Mouse (Mus musculus): ENCODE measurements around the gene Larp4.

The Larp4 gene

DNA sequence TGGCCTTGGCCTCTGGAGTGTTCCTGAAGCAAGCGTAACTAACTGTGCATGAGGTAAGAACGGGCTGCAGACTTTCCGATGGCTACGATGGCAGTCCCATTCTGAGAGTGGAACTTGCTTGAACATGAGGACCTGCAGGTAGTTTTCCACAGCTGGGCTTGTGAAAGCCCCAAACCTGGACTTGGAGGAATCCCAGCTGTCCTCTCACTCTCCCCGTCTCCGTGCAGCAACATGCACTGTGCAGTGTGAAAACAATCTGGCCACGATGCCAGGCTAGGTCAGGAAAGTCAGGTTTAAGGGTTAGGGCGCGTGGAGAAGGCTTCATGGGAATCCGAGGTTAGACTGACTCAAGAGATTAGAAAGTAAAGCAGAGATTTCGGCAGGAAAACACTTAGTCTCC is 89.0 kb downstream of the Larp4 start:
- DNase-seq, result no peak

DNA sequence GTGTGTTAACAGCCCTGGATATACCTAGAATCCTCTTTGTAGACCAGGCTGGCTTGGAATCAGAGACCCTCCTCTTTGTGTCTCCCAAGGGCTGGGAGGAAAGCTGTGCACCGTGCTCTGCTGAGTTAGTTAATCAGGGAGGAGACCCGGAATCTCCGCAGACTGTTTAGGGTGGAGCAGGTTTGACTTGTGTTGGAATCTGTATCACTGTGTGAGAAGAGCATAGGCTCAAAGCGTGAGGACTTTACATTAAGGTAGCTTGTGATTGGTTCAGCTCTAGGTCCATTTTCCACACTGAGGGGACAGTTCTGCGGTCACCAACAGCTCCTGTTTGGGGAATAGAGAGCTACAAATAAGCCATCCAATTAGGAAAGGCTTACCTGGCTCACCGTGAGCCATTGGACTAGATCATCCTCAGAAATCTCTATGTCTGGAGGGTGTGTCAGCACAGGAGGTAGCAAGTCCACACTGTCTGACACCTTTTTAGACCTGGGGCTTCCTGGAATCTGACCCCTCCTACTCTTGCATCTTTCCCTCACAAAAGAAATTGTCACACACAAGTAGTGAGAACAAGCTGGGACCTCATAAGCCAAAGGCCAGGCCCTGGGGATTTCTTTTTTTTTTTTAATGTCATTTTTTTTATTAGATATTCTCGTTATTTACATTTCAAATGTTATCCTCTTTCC is 89.9 kb downstream of the Larp4 start:
- no peak for DNase-seq

DNA sequence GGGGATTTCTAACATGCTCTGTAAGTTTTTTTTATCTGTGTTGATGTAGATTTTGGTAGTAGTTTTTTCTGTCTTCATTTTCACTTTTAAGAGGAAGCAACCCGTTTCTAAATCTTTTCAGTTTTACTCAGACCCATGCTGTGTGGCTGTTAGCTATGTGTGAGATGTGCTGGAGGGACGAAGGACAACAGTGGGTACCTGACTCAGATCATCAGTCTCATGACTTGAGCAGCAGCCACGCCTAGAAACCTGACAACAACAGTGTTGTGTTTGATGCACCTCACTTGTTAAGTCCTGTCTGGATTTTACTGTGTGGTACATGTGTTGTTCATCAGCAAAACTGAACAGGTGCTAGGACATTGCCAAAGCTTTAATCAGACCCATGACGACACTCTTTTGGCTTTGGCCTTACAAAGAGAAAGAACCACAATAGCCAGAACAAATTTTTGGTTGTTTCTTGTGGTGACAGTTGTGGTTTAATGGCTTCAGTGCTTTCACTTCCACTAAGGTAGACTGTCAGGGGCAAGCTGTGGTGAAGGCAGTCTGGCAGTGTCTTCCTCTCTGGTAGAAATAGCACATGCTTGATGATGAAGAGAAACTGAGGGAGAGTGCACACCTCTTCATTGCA is 90.8 kb downstream of the Larp4 start:
- peak; percentile 19 to 22 for DNase-seq

DNA sequence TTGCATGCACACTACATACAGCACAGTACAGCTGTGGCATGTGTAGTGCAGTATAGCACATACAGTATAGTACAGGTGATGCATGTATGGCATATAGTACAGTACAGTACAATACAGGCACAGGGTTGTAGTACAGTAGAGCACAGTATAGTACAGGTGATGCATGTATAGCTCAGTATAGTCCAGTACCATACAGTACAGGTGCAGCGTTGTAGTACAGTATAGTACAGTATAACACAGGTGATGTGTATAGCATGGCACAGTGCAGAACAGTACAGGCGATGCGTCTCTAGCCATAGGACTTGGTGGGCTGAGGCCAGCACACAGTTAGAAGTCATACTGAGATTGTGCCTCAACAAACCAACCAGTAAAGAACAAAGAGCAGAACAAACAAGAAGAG is 91.5 kb downstream of the Larp4 start:
- no peak for DNase-seq

DNA sequence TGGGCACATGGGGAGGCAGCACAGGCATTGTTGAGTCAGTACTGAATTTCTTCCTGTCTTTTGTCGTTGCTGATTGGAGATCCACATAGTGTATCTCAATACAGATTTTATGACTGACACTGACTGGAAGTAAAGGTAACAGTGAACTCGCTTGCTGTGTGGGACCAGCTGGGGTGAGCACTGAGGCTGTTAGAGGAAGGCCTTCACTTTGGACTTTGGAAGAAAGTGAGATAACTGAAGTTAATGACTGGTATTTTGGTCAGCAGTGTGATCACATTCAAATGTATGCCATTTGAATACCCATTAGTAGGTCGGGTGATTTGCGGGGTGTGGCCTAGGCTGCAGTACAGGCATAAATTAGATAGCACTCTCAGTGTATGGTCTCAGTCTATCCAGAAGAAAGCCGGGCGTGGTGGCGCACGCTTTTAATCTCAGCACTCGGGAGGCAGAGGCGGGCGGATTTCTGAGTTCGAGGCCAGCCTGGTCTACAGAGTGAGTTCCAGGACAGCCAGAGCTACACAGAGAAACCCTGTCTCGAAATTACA is 93.4 kb downstream of the Larp4 start:
- DNase-seq, result no peak
